Mouse (Mus musculus): ENCODE measurements at regions not wholly inside any gene's neighbourhood (a gene's known extent, or its start where the extent isn't known, plus 50 kb on each side); places are given as distances from the start of the nearest gene placed in this dataset.

GRCm38 (mm10) chr1:73075699-73076373 lies 60.1 kb upstream of the Tnp1 start:
- peaks cover 0 to 24% of the 10 kb centered on the region in 2 experiments; a peak in 2 of 4 replicates for H3K4me1 ChIP-seq (ENCODE audit: control insufficient read depth in 1 of 2, insufficient read depth in 2 of 2)
- no peak for TF ChIP-seq RCOR1 (conservative IDR thresholded peaks at IDR 0.05; ENCODE audit: low read depth, low read length)
- TF ChIP-seq RAD21 (IDR thresholded peaks at IDR 0.05; ENCODE audit: low read depth, low read length): no peak
- no peak for TF ChIP-seq MAFK (IDR thresholded peaks at IDR 0.05; ENCODE audit: insufficient replicate concordance, low read length)
- TF ChIP-seq NELFE (IDR thresholded peaks at IDR 0.05; ENCODE audit: low read depth, low read length): no peak
- TF ChIP-seq JUN (IDR thresholded peaks at IDR 0.05; ENCODE audit: insufficient read depth, low read depth, low read length): no peak
- TF ChIP-seq SIN3A (IDR thresholded peaks at IDR 0.05; ENCODE audit: low read length): no peak
- no peak for TF ChIP-seq MXI1 (IDR thresholded peaks at IDR 0.05; ENCODE audit: low read depth, low read length)
- TF ChIP-seq TCF12 (IDR thresholded peaks at IDR 0.05; ENCODE audit: low read depth, low read length): no peak
- no peak for TF ChIP-seq ZMIZ1 (IDR thresholded peaks at IDR 0.05; ENCODE audit: low read depth, low read length)
- TF ChIP-seq ZC3H11A (IDR thresholded peaks at IDR 0.05; ENCODE audit: low read depth, low read length): no peak
- TF ChIP-seq PAX5 (IDR thresholded peaks at IDR 0.05; ENCODE audit: low read length): no peak
- TF ChIP-seq BHLHE40 (IDR thresholded peaks at IDR 0.05; ENCODE audit: low read depth, low read length): no peak
- no peak for TF ChIP-seq NRF1 (IDR thresholded peaks at IDR 0.05; ENCODE audit: low read depth, low read length)
- no peak for TF ChIP-seq ELF1 (IDR thresholded peaks at IDR 0.05; ENCODE audit: low read depth, low read length)
- no peak for TF ChIP-seq JUND (conservative IDR thresholded peaks at IDR 0.05; ENCODE audit: low read depth, low read length)
- no peak for TF ChIP-seq USF2 (conservative IDR thresholded peaks at IDR 0.05; ENCODE audit: low read depth, low read length)
- TF ChIP-seq CTCF (conservative IDR thresholded peaks at IDR 0.05 in 1 of 2, IDR thresholded peaks at IDR 0.05 in 1 of 2; ENCODE audit: low read depth in 2 of 2, low read length in 2 of 2): no peak
- TF ChIP-seq E2F4 (IDR thresholded peaks at IDR 0.05; ENCODE audit: insufficient replicate concordance, low read depth, low read length): no peak
- TF ChIP-seq MEF2A (IDR thresholded peaks at IDR 0.05; ENCODE audit: borderline replicate concordance, low read depth, low read length): no peak
- H3K9ac ChIP-seq (ENCODE audit: insufficient read depth, low read depth): no peak overlapping the region
- in situ Hi-C loops (cut with MboI; ENCODE audit: low pct_ligation_motif_present, low pct_unique_long_range_greater_than_20kb, low sequenced_read_pairs) (no loop called here), dilution Hi-C loops (cut with MboI; ENCODE audit: extremely low pct_ligation_motif_present, extremely low pct_unique_long_range_greater_than_20kb, low sequenced_read_pairs) (no loop called here)
- peaks cover 14% of the 10 kb centered on the region for H3K27me3 ChIP-seq (replicated peaks)
- H3K79me2 ChIP-seq (replicated peaks; ENCODE audit: control insufficient read depth, extremely low read depth, insufficient read depth, poor library complexity, severe bottlenecking): no peaks in the 10 kb centered on the region
- H3K27ac ChIP-seq (ENCODE audit: insufficient read depth, low read depth): no peak overlapping the region
- DNase-seq (ENCODE audit: extremely low read depth): no peak
- no peaks in the 10 kb centered on the region for H3K9me3 ChIP-seq (replicated peaks; ENCODE audit: low read length)
- no peak overlapping the region for H3K4me3 ChIP-seq (replicated peaks in 1 of 3; ENCODE audit: low read depth in 2 of 3, low read length in 2 of 3, poor library complexity in 1 of 3)
- no peaks in the 10 kb centered on the region for H3K36me3 ChIP-seq (replicated peaks in 1 of 2; ENCODE audit: control insufficient read depth in 1 of 2, insufficient read depth in 1 of 2, low read length in 1 of 2)
- no peak overlapping the region for H3K4me2 ChIP-seq (ENCODE audit: insufficient read depth, low read depth, poor library complexity, severe bottlenecking)

DNA sequence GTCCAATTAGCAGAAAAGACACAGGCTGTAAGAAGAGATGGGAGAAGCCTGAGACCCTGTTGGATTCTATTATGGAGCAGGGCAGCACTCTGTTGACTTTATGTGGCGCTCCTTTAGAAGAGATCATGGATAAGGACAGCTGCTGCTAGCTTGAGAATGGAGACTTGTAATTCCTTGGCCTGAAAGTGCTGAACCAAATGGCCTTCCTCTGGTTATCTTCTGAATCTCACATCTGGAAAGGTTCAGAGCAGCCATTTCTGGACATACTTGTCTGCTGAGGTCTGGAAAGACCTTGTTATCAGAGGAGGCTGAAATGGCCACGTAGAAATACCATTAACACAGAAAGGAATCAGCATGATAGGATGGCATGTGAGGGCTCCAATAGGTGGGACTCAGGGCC lies 59.5 kb upstream of the Tnp1 start:
- H3K4me1 ChIP-seq (ENCODE audit: control insufficient read depth in 1 of 2, insufficient read depth in 2 of 2): peaks cover 5 to 30% of the 10 kb centered on the region in 2 experiments
- peaks cover 14% of the 10 kb centered on the region for H3K27me3 ChIP-seq (replicated peaks)
- TF ChIP-seq MAZ (IDR thresholded peaks at IDR 0.05; ENCODE audit: low read depth, low read length) (no peak), ETS1 (conservative IDR thresholded peaks at IDR 0.05; ENCODE audit: low read depth, low read length) (no peak), ZMIZ1 (IDR thresholded peaks at IDR 0.05; ENCODE audit: low read depth, low read length) (no peak), TBP (conservative IDR thresholded peaks at IDR 0.05; ENCODE audit: low read depth, low read length) (no peak), NELFE (IDR thresholded peaks at IDR 0.05; ENCODE audit: low read depth, low read length) (no peak), NRF1 (IDR thresholded peaks at IDR 0.05; ENCODE audit: low read depth, low read length) (no peak), BHLHE40 (IDR thresholded peaks at IDR 0.05; ENCODE audit: low read depth, low read length) (no peak), JUN (IDR thresholded peaks at IDR 0.05; ENCODE audit: insufficient read depth, low read depth, low read length) (no peak), PAX5 (IDR thresholded peaks at IDR 0.05; ENCODE audit: low read length) (no peak)
- H3K27ac ChIP-seq (ENCODE audit: insufficient read depth, low read depth): no peak overlapping the region
- H3K9ac ChIP-seq (ENCODE audit: insufficient read depth, low read depth): no peak overlapping the region
- H3K79me2 ChIP-seq (replicated peaks; ENCODE audit: control insufficient read depth, extremely low read depth, insufficient read depth, poor library complexity, severe bottlenecking): no peaks in the 10 kb centered on the region
- in situ Hi-C loops (cut with MboI; ENCODE audit: low pct_ligation_motif_present, low pct_unique_long_range_greater_than_20kb, low sequenced_read_pairs) (no loop called here), dilution Hi-C loops (cut with MboI; ENCODE audit: extremely low pct_ligation_motif_present, extremely low pct_unique_long_range_greater_than_20kb, low sequenced_read_pairs) (no loop called here)
- H3K36me3 ChIP-seq (replicated peaks in 1 of 2; ENCODE audit: control insufficient read depth in 1 of 2, insufficient read depth in 1 of 2, low read length in 1 of 2): no peaks in the 10 kb centered on the region
- no peaks in the 10 kb centered on the region for H3K9me3 ChIP-seq (replicated peaks; ENCODE audit: low read length)
- no peak overlapping the region for H3K4me3 ChIP-seq (replicated peaks in 1 of 3; ENCODE audit: low read depth in 2 of 3, low read length in 2 of 3, poor library complexity in 1 of 3)
- DNase-seq (ENCODE audit: extremely low read depth): no peak
- no peak overlapping the region for H3K4me2 ChIP-seq (ENCODE audit: insufficient read depth, low read depth, poor library complexity, severe bottlenecking)
